26 mouse cellular contexts compared by ENCODE assay signal in genomic region chr1:88629966-88630488, GRCm38 (mm10).
"Had no signal": no experiment of that assay in that cellular context is flagged by ENCODE, and none has a peak within 500 bp of the region (broad histone marks: within the 10 kb centered on the region; RNA-seq: fewer than 3 reads in every experiment).

No protein-coding gene starts in this region.

- H3K36me3 ChIP-seq: heart, embryonic 12.5 days; hindbrain, embryonic 10.5 days; hindbrain, embryonic 12.5 days; intestine, embryonic 15.5 days; limb, embryonic 10.5 days; limb, embryonic 12.5 days; liver, embryonic 13.5 days had no signal

- H3K4me2 ChIP-seq: heart, embryonic 12.5 days; hindbrain, embryonic 12.5 days; hindbrain, embryonic 14.5 days; intestine, embryonic 15.5 days; limb, embryonic 12.5 days; liver, embryonic 11.5 days; liver, embryonic 13.5 days had no signal

- H3K4me1 ChIP-seq: intestine, embryonic 15.5 days; limb, embryonic 10.5 days; limb, embryonic 12.5 days; liver, embryonic 13.5 days had no signal

- H3K27ac ChIP-seq: gastrocnemius, adult 2 months; heart, adult 2 months; hindbrain, embryonic 10.5 days; hindbrain, embryonic 12.5 days; hindbrain, embryonic 14.5 days; intestine, embryonic 15.5 days; layer of hippocampus, adult 2 months; left cerebral cortex, adult 2 months; limb, embryonic 10.5 days; limb, embryonic 12.5 days; liver, embryonic 13.5 days had no signal

- DNase-seq: gastrocnemius, adult 2 months; gastrocnemius, postnatal 10 days; gastrocnemius, postnatal 25 days; heart, adult 2 months; heart, postnatal 10 days; heart, postnatal 4 days; kidney, adult 18-20 months; kidney, adult 8-10 months; kidney, postnatal 10 days; kidney, postnatal 25 days; kidney, postnatal 4 days; liver; liver, embryonic 13.5 days had no signal

- H3K4me3 ChIP-seq: gastrocnemius, adult 2 months; heart, adult 2 months; heart, embryonic 12.5 days; hindbrain, embryonic 10.5 days; hindbrain, embryonic 12.5 days; intestine, embryonic 15.5 days; layer of hippocampus, adult 2 months; left cerebral cortex, adult 2 months; limb, embryonic 10.5 days; limb, embryonic 12.5 days; liver, embryonic 13.5 days had no signal

- ATAC-seq: hindbrain, embryonic 16.5 days; inflammation-experienced regulatory T-cells, adult 6 months; intestine, embryonic 15.5 days; intestine, postnatal 0 days had no signal

- H3K9me3 ChIP-seq: heart, embryonic 12.5 days; hindbrain, embryonic 10.5 days; hindbrain, embryonic 12.5 days; intestine, embryonic 15.5 days; limb, embryonic 10.5 days; limb, embryonic 12.5 days; liver, embryonic 13.5 days had no signal

- H3K9ac ChIP-seq: heart, embryonic 12.5 days; hindbrain, embryonic 12.5 days; hindbrain, embryonic 14.5 days; intestine, embryonic 15.5 days; limb, embryonic 12.5 days; liver, embryonic 13.5 days had no signal

- H3K27me3 ChIP-seq: heart, embryonic 12.5 days; hindbrain, embryonic 12.5 days; intestine, embryonic 15.5 days; limb, embryonic 12.5 days; liver, embryonic 13.5 days had no signal
